Mouse (Mus musculus) CH12.LX (cell line): ENCODE results near the gene Zfp235. TPM values are rescaled to one million over a fixed set of nuclear protein-coding genes. Genes with fewer than 3 reads are reported as not detected.

Experiments used
- DNase-seq: peaks from one replicate; pipeline ENCODE4 v3.0.0-alpha.2; 2013; ENCODE audit errors: extremely low read depth
- H3K27ac ChIP-seq: 2 replicates; pipeline ENCODE4 v1.5.1; 2012; ENCODE audit warnings: low read depth, mild to moderate bottlenecking, control low read depth, moderate library complexity; ENCODE audit not compliant: insufficient read depth
- H3K27me3 ChIP-seq: replicated peaks from 2 replicates; pipeline ENCODE3; 2012; ENCODE audit warnings: inconsistent platforms
- H3K36me3 ChIP-seq, 2 experiments: replicated peaks in 1 of 2; 2 replicates each; pipeline versions ENCODE3 to v1.6.1; 2012; ENCODE audit warnings: inconsistent platforms in 1 of 2, low read length in 1 of 2, mild to moderate bottlenecking in 1 of 2, mixed read lengths in 1 of 2, moderate library complexity in 1 of 2; ENCODE audit not compliant: control insufficient read depth in 1 of 2, insufficient read depth in 1 of 2
- H3K4me1 ChIP-seq, 2 experiments: 2 replicates each; pipeline ENCODE4 v1.6.1; 2012; ENCODE audit warnings: inconsistent platforms in 1 of 2, moderate library complexity in 1 of 2; ENCODE audit not compliant: insufficient read depth in 2 of 2, control insufficient read depth in 1 of 2
- H3K4me2 ChIP-seq: 2 replicates; pipeline ENCODE4 v1.6.1; 2012; ENCODE audit warnings: low read depth, mild to moderate bottlenecking, control low read depth; ENCODE audit not compliant: poor library complexity, insufficient read depth, severe bottlenecking
- H3K4me3 ChIP-seq, 3 experiments: fragments of 150-350 bp in 1 of 3; sonication (generic) in 1 of 3; replicated peaks in 1 of 3; 2 replicates each; pipeline versions ENCODE3 to v1.5.1; 2011 to 2012; ENCODE audit warnings: low read depth in 2 of 3, low read length in 2 of 3, mild to moderate bottlenecking in 2 of 3, moderate library complexity in 2 of 3, control low read depth in 1 of 3, improper control_type of control experiment in 1 of 3, inconsistent platforms in 1 of 3, mixed read lengths in 1 of 3; ENCODE audit not compliant: poor library complexity in 1 of 3
- H3K79me2 ChIP-seq: replicated peaks from 2 replicates; pipeline ENCODE4 v1.6.1; 2012; ENCODE audit warnings: mild to moderate bottlenecking, moderate library complexity; ENCODE audit not compliant: control insufficient read depth, poor library complexity, insufficient read depth, severe bottlenecking; ENCODE audit errors: extremely low read depth
- H3K9ac ChIP-seq: 2 replicates; pipeline ENCODE4 v1.6.1; 2012; ENCODE audit warnings: low read depth, mild to moderate bottlenecking, control low read depth, moderate library complexity; ENCODE audit not compliant: insufficient read depth
- H3K9me3 ChIP-seq: replicated peaks from 2 replicates; pipeline ENCODE3; 2012; ENCODE audit warnings: low read length, inconsistent platforms, mixed read lengths
- CTCF ChIP-seq, 2 experiments: IDR thresholded peaks in 1 of 2; conservative IDR thresholded peaks in 1 of 2; 2 replicates each; pipeline ENCODE4 v1.5.1; 2011 to 2012; ENCODE audit warnings: low read depth in 2 of 2, low read length in 2 of 2, improper control_type of control experiment in 1 of 2, inconsistent platforms in 1 of 2, mild to moderate bottlenecking in 1 of 2, moderate library complexity in 1 of 2
- EP300 ChIP-seq: IDR thresholded peaks from 2 replicates; pipeline ENCODE4 v1.6.1; 2011; ENCODE audit warnings: low read length, improper control_type of control experiment
- ETS1 ChIP-seq: conservative IDR thresholded peaks from 2 replicates; pipeline ENCODE4 v1.6.1; 2012; ENCODE audit warnings: low read depth, mild to moderate bottlenecking, inconsistent platforms, low read length, improper control_type of control experiment, moderate library complexity
- KAT2A ChIP-seq: IDR thresholded peaks from 2 replicates; pipeline ENCODE4 v1.6.1; 2012; ENCODE audit warnings: low read length, improper control_type of control experiment, inconsistent platforms; ENCODE audit not compliant: insufficient replicate concordance
- MAX ChIP-seq: IDR thresholded peaks from 2 replicates; pipeline ENCODE4 v1.6.1; 2011; ENCODE audit warnings: low read length, improper control_type of control experiment
- MAZ ChIP-seq: IDR thresholded peaks from 2 replicates; pipeline ENCODE4 v1.6.1; 2012; ENCODE audit warnings: low read depth, mild to moderate bottlenecking, inconsistent platforms, low read length, improper control_type of control experiment, moderate library complexity
- TCF12 ChIP-seq: IDR thresholded peaks from 2 replicates; pipeline ENCODE4 v1.6.1; 2014; ENCODE audit warnings: low read depth, mild to moderate bottlenecking, inconsistent platforms, low read length, improper control_type of control experiment
- USF1 ChIP-seq: IDR thresholded peaks from 2 replicates; pipeline ENCODE4 v1.6.1; 2014; ENCODE audit warnings: low read depth, mild to moderate bottlenecking, inconsistent platforms, low read length, improper control_type of control experiment
- USF2 ChIP-seq: conservative IDR thresholded peaks from 2 replicates; pipeline ENCODE4 v1.6.1; 2011; ENCODE audit warnings: low read depth, low read length, improper control_type of control experiment
- ZKSCAN1 ChIP-seq: IDR thresholded peaks from 2 replicates; pipeline ENCODE4 v1.6.1; 2012; ENCODE audit warnings: low read depth, inconsistent platforms, low read length, improper control_type of control experiment, borderline replicate concordance
- ZMIZ1 ChIP-seq: IDR thresholded peaks from 2 replicates; pipeline ENCODE4 v1.6.1; 2012; ENCODE audit warnings: low read depth, mild to moderate bottlenecking, inconsistent platforms, low read length, improper control_type of control experiment
- dilution Hi-C: fragments of 300-500 bp; cut with MboI; formaldehyde crosslinking; loops from 2 replicates; pipeline ENCODE4 v1.14.3; 2020; ENCODE audit warnings: low sequenced_read_pairs; ENCODE audit not compliant: extremely low pct_unique_long_range_greater_than_20kb, extremely low pct_ligation_motif_present
- in situ Hi-C: fragments of 300-500 bp; cut with MboI; formaldehyde crosslinking; loops from 3 replicates; pipeline ENCODE4 v1.14.3; 2019; ENCODE audit warnings: low sequenced_read_pairs, low pct_ligation_motif_present, low pct_unique_long_range_greater_than_20kb, mixed read lengths
- polyA plus RNA-seq: library from polyadenylated mRNA; unstranded; fragments of >175 nt; gene quantifications from 2 replicates; pipeline ENCODE4 v1.2.1, GENCODE M21; 2012; ENCODE audit warnings: low read depth; ENCODE audit not compliant: insufficient read length
- total RNA-seq, 2 experiments: library from RNA; depleted of rRNA; stranded (reverse); fragments of 300-350 nt in 1 of 2; fragments of >200 nt in 1 of 2; gene quantifications; 2 replicates each; pipeline ENCODE4 v1.2.3; 2012 to 2014

Zfp235 gene
- total and polyA plus RNA-seq, 3 experiments = 2.8 to 6.7 (median 5.9) TPM

- DNase-seq = no peak
- Histone ChIP-seq H3K27me3 (no peaks in the 10 kb centered on the region), H3K9ac (no peak overlapping the region), H3K27ac (no peak overlapping the region), H3K4me3 (no peak overlapping the region), H3K79me2 (no peaks in the 10 kb centered on the region), H3K4me2 (no peak overlapping the region), H3K9me3 (peaks cover 28% of the 10 kb centered on the region), H3K36me3 (peaks cover 12 to 35% of the 10 kb centered on the region in 2 experiments), H3K4me1 (no peaks in the 10 kb centered on the region)
- no peak for TF ChIP-seq CTCF (conservative IDR thresholded peaks at IDR 0.05 in 1 of 2, IDR thresholded peaks at IDR 0.05 in 1 of 2; ENCODE audit: low read depth in 2 of 2, low read length in 2 of 2)
- TF ChIP-seq KAT2A = no peak
- TF ChIP-seq EP300 = no peak
- no peak for TF ChIP-seq ZKSCAN1
- no peak for TF ChIP-seq USF2
- dilution Hi-C loops = no loop called here
- in situ Hi-C loops = no loop called here
These were observed 23.1 kb upstream of the Zfp235 start for GRCm38 (mm10) chr7:24110839-24111238.

- no peaks in the 10 kb centered on the region for H3K27me3 ChIP-seq
- no peaks in the 10 kb centered on the region for H3K79me2 ChIP-seq
- H3K27ac ChIP-seq = no peak overlapping the region
- H3K9me3 ChIP-seq = peaks cover 19% of the 10 kb centered on the region
- dilution Hi-C loops (no loop called here), in situ Hi-C loops (no loop called here)
- no peaks in the 10 kb centered on the region for H3K4me1 ChIP-seq
- peaks cover 2 to 25% of the 10 kb centered on the region in 2 experiments for H3K36me3 ChIP-seq
- no peak overlapping the region for H3K4me2 ChIP-seq
- no peak overlapping the region for H3K9ac ChIP-seq
- TF ChIP-seq ETS1 (no peak), ZKSCAN1 (no peak), TCF12 (no peak)
- DNase-seq = no peak
- H3K4me3 ChIP-seq = no peak overlapping the region
These were observed 22.2 kb upstream of the Zfp235 start for GRCm38 (mm10) chr7:24111772-24112155.

- no peak for DNase-seq
- H3K79me2 ChIP-seq = no peaks in the 10 kb centered on the region
- H3K4me3 ChIP-seq = no peak within 1 kb of the TSS
- no peaks in the 10 kb centered on the region for H3K4me1 ChIP-seq
- dilution Hi-C loops = no loop called here
- TF ChIP-seq ETS1 (no peak), MAX (no peak), USF1 (no peak), MAZ (no peak), ZMIZ1 (no peak)
- no peak within 1 kb of the TSS for H3K27ac ChIP-seq
- H3K9me3 ChIP-seq = peaks cover 14% of the 10 kb centered on the region
- H3K36me3 ChIP-seq = peaks cover 0 to 20% of the 10 kb centered on the region in 2 experiments
- in situ Hi-C loops = no loop called here
- no peak within 1 kb of the TSS for H3K4me2 ChIP-seq
- H3K27me3 ChIP-seq = no peaks in the 10 kb centered on the region
- no peak within 1 kb of the TSS for H3K9ac ChIP-seq
These were observed 21.7 kb upstream of the Zfp235 start, which contains the start of gene Zfp112 for GRCm38 (mm10) chr7:24112156-24112856. Gene Zfp112 (plus strand): TSS chr7:24112314.
